Mouse (Mus musculus) thymus, adult 2 months (tissue): ENCODE results near the gene Zmynd19. TPM values are rescaled to one million over a fixed set of nuclear protein-coding genes. Genes with fewer than 3 reads are reported as not detected.
"Not testable (repeated sequence)": the region's sequence is repeated elsewhere in the genome, so short reads cannot be mapped to it uniquely, and the experiment has no call there.

Experiments used
- DNase-seq: peaks from one replicate; pipeline ENCODE4 v3.0.0; 2021
- H3K27ac ChIP-seq: fragments of 200-500 bp; 2 replicates; pipeline ENCODE4 v1.5.1; 2012; ENCODE audit warnings: low read length, control low read depth; ENCODE audit not compliant: control insufficient read depth, insufficient read depth
- H3K27me3 ChIP-seq: fragments of 200-500 bp; 2 replicates; pipeline ENCODE4 v1.6.1; 2012; ENCODE audit warnings: mild to moderate bottlenecking, low read length, moderate library complexity, mixed read lengths; ENCODE audit not compliant: control insufficient read depth, insufficient read depth
- H3K36me3 ChIP-seq: fragments of 200-500 bp; 2 replicates; pipeline ENCODE4 v1.6.1; 2012; ENCODE audit warnings: mild to moderate bottlenecking, low read length, moderate library complexity; ENCODE audit not compliant: control insufficient read depth, insufficient read depth
- H3K4me1 ChIP-seq: fragments of 200-500 bp; replicated peaks from 2 replicates; pipeline ENCODE4 v1.6.1; 2012; ENCODE audit warnings: low read length; ENCODE audit not compliant: control insufficient read depth, insufficient read depth
- H3K4me3 ChIP-seq: fragments of 200-500 bp; 2 replicates; pipeline ENCODE4 v1.5.1; 2012; ENCODE audit warnings: mild to moderate bottlenecking, low read length, control low read depth, moderate library complexity; ENCODE audit not compliant: control insufficient read depth, insufficient read depth
- CTCF ChIP-seq: fragments of 200-500 bp; IDR thresholded peaks from 2 replicates; pipeline ENCODE4 v1.5.1; 2012; ENCODE audit warnings: mild to moderate bottlenecking, control low read depth, low read length, moderate library complexity, borderline replicate concordance; ENCODE audit not compliant: control insufficient read depth, poor library complexity, insufficient read depth; ENCODE audit errors: extremely low read depth
- POLR2A ChIP-seq: fragments of 200-500 bp; IDR thresholded peaks from 2 replicates; pipeline ENCODE4 v1.6.1; 2012; ENCODE audit warnings: mild to moderate bottlenecking, low read length, control low read depth, moderate library complexity; ENCODE audit not compliant: control insufficient read depth, poor library complexity, insufficient read depth; ENCODE audit errors: extremely low read depth
- WGBS: fragments of 180-500 bp; shearing (Covaris S2); methylation state at CpG from one replicate; pipeline ENCODE4 v1.1.7; 2018; 5-methylcytosine and 5-hydroxymethylcytosine counted together
- polyA plus RNA-seq: library from polyadenylated mRNA; depleted of rRNA; stranded (reverse); fragments of >200 nt; gene quantifications from 2 replicates; pipeline ENCODE4 v1.2.3, GENCODE M21; 2012

Zmynd19 gene
- polyA plus RNA-seq, 1 experiment = 11.0 TPM

DNA sequence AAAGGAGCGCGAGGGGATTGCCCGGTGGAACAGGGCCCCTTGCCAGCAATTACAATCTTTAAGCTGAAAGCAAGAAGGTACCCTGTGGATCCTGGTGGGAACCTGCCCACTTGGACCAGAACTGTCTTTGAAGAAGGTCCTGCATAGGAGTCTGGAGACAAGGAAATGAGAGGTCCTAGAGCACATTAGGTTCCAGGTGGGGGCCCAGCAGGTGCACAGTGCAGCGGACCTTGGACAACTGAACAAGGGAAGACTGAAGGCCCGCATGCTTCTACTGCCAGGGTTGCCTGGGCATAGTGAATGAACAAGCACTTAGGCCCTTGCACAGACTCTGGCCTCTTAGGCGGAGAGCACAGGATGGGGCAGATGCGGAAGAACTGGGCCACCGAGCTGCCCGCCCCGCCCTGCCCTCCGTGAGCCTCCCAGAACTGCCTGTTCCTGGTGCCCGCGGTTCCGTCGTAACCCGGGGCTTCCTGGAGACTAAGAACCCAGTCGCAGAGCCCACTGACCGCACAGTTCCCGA lies 15.1 kb upstream of the Zmynd19 start:
- peaks cover 12% of the 10 kb centered on the region for H3K4me1 ChIP-seq
- DNase-seq = no peak
- H3K27me3 ChIP-seq = no peaks in the 10 kb centered on the region
- no peaks in the 10 kb centered on the region for H3K36me3 ChIP-seq
- WGBS = 3% methylated on average over 19 of the region's 19 CpGs
- TF ChIP-seq POLR2A (no peak), CTCF (no peak)
- peak overlapping the region; percentile 13 for H3K27ac ChIP-seq
- H3K4me3 ChIP-seq = peak overlapping the region; percentile 64

DNA sequence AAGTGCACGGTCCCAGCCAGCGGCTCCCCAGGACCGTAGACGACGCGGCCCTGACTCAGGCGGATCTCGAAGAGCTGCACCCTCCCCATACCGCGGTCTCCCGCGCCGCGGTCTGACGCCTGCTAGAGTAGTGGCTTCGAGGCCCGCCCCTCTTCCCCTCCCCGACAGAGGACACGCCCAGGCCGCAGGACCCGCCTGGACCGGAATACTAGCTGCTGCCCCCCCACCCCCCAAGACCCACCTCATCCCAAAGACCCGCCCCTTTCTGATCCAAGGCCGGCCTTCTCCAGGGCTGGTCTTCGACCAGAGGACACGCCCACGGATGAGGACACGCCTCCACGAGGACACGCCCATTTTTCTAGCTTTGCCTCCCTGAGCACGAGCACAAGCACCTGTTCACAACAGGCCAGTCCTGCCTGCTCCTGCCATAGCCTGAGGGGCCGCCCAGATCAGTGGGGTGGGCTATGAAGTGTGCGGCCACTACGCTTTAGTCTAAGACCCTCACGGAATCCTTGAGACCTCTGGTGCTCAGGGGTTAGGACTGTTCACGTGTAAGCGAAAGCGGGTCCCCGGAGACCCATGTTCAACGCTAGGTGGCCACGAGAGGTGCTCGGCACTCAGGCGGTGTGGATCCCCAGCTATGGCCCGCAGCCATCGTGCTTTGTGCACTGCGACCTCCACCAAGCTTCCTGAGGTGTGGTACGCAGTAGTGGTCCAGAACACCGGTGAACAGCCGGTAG lies 14.4 kb upstream of the Zmynd19 start, which contains the start of gene Arrdc1:
Gene Arrdc1, minus strand, starts transcription at position 196 of the 740 bp plus-strand sequence.
- Histone ChIP-seq H3K36me3 (no peaks in the 10 kb centered on the region), H3K4me3 (peak within 1 kb of the TSS; percentile 64), H3K27me3 (no peaks in the 10 kb centered on the region), H3K27ac (peak within 1 kb of the TSS; percentile 13), H3K4me1 (peaks cover 12% of the 10 kb centered on the region)
- under 1% methylated on average over 49 of the region's 49 CpGs for WGBS
- DNase-seq = peak; percentile 94
- TF ChIP-seq CTCF (peak; percentile 85), POLR2A (peak; percentile 54)

DNA sequence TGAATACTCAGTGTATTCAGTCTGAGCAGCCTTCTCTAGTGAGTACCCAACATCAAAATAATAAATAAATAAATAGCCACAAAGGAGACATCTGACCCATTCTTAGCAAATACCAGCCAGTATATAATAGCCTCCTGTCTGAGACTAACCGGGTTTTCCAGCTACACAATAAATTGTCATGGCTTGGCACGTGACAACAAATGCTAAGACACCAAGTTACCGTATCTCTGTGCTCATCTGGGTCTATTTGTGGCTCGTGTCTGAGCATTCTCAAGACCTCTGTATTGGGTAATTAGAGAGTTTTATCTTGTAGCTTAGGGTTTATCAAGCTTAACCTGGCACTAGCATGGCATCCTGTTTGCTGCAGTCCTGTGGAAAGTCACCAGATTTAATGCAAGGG lies 7.5 kb upstream of the Zmynd19 start:
- Histone ChIP-seq H3K4me1 (no peaks in the 10 kb centered on the region), H3K4me3 (no peak overlapping the region), H3K27ac (no peak overlapping the region), H3K27me3 (no peaks in the 10 kb centered on the region), H3K36me3 (no peaks in the 10 kb centered on the region)
- DNase-seq = no peak
- WGBS = 91% methylated on average over 4 of the region's 4 CpGs
- TF ChIP-seq CTCF = no peak

DNA sequence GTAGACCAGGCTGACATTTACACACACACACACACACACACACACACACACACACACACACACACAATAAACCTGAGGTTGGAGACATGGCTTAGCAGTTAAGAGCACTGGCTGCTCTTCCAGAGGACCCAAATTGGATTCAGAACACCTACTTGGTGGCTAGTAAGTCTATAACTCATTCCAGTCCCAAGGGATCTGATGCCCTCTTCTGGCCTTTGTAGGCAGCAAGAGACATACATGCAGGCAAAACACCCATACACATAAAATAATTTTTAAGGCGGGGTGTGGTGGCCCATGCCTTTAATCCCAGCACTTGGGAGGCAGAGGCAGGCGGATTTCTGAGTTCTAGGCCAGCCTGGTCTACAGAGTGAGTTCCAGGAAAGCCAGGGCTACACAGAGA lies 5.3 kb upstream of the Zmynd19 start:
- peak; percentile 33 for DNase-seq
- not testable (repeated sequence) for H3K27me3 ChIP-seq, H3K27ac ChIP-seq, H3K4me3 ChIP-seq, H3K36me3 ChIP-seq, H3K4me1 ChIP-seq
- 44% methylated on average over 2 of the region's 2 CpGs for WGBS

DNA sequence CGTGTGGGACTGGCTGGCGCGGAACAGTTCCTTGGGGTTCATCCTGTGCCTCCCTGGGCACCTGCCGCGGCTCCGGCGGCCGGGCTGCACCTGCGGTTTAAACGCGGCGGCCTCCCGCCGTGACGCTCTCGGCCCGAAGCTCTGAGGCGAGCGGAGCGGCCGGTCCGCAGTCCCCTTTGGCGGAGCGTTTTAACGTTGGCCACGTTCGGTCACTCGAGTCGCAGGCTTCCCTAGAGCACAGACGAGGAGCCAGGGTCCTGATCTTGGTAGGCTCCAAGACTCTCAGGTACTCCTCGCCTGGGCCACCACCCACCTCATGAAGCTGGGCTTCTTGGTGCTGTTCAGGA lies 570 bp downstream of the Zmynd19 start:
- H3K4me1 ChIP-seq = peaks cover 6% of the 10 kb centered on the region; the same call in 1 of the 2 replicates
- no peak for DNase-seq
- H3K27me3 ChIP-seq = no peaks in the 10 kb centered on the region
- no peak for TF ChIP-seq POLR2A
- no peak for TF ChIP-seq CTCF
- no peak overlapping the region for H3K27ac ChIP-seq
- H3K36me3 ChIP-seq = peaks cover 3% of the 10 kb centered on the region
- peak overlapping the region; percentile 70 for H3K4me3 ChIP-seq
- under 1% methylated on average over 31 of the region's 31 CpGs for WGBS

DNA sequence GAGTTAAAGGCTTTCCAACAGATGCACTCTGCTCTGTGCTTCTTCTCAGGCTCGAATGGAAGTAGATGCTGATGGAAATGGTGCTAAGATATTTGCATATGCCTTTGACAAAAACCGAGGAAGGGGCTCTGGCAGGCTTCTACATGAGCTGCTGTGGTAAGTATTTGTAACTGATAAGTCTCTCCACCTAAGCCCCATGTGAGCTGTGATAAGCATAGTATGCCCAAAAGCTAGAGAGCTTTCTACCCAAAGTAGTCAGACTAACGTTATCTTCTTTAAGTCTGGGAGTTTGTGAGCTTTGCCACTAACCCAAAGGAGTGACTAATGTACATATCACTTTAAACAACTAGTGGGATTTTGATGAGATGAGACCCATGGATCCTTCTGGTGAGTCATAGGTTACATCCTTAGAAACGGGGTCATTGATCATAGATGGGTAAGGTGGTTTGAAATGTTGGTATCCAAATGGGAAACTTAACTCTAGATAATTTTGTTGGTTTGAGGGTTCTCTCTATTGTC lies 3.0 kb downstream of the Zmynd19 start:
- TF ChIP-seq POLR2A (no peak), CTCF (no peak)
- H3K27ac ChIP-seq = no peak overlapping the region
- H3K36me3 ChIP-seq = peaks cover 8% of the 10 kb centered on the region
- H3K27me3 ChIP-seq = no peaks in the 10 kb centered on the region
- DNase-seq = no peak
- H3K4me1 ChIP-seq = peaks cover 6% of the 10 kb centered on the region; the same call in 1 of the 2 replicates
- WGBS = 95% methylated on average over 4 of the region's 4 CpGs
- H3K4me3 ChIP-seq = no peak overlapping the region
